In the genomic region with DNA sequence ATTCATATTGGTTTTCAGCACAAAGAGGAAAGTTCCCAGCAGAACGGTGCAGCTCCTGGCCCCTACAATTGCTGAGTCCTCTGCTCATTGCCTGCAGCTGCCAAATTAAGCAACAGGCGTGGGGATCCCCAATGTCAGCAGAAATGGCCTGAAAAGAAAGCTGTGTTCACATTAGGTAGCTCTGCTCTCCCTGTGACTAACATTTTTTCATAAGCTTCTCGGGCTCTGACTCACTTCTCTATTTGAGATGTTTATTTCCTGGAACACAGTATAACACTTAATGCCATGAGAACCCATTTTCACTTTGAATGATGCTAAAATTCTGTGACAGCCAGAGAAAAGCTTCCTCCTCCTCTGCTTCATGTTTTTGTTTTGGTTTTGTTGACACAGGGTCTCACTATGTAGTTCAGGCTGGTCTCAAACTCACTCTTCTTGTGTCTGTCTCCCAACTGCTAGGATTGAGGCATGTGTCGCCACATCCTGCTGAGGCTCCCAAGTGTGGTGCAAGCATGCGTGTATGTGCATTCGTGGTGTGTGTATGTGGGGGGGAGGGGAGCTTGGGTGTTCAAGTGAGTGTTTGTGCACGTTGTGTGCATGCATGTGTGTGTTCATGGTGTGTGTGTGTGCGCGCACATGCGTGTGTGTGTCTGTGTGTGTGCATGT, we compare ENCODE assay signal across 18 mouse cellular contexts. TPM values are rescaled to one million over a fixed set of nuclear protein-coding genes. Genes with fewer than 3 reads are reported as not detected.
DNase-seq lines count a peak whose midpoint lies in the region; ATAC-seq lines count a peak whose summit lies in the region.
"Had no signal": no experiment of that assay in that cellular context is flagged by ENCODE, and none has a peak within 500 bp of the region (broad histone marks: within the 10 kb centered on the region; RNA-seq: fewer than 3 reads in every experiment).

No protein-coding gene starts in this region.

- no peaks in the 10 kb centered on the region for H3K4me1 ChIP-seq in midbrain, embryonic 10.5 days
- H3K4me1 ChIP-seq: heart, embryonic 10.5 days; midbrain, embryonic 12.5 days; neural tube, embryonic 15.5 days had no signal

- no peak overlapping the region for H3K27ac ChIP-seq in midbrain, embryonic 10.5 days (replicated peaks)
- H3K27ac ChIP-seq: heart, embryonic 10.5 days; layer of hippocampus, adult 2 months; midbrain, embryonic 12.5 days; neural tube, embryonic 15.5 days had no signal

- ATAC-seq in common myeloid progenitor, adult 5-6 weeks (replicated peaks; ENCODE audit: low read depth, poor library complexity, severe bottlenecking): peak; percentile 54
- ATAC-seq in neutrophil, adult 5-6 weeks (ENCODE audit: extremely low read depth, insufficient number of reproducible peaks, low FRiP score, poor library complexity, severe bottlenecking): peak; percentile 59
- ATAC-seq: forebrain, postnatal 0 days had no signal

- no peak overlapping the region for H3K4me3 ChIP-seq in midbrain, embryonic 10.5 days
- H3K4me3 ChIP-seq: heart, embryonic 10.5 days; layer of hippocampus, adult 2 months; midbrain, embryonic 12.5 days; neural tube, embryonic 15.5 days had no signal

- H3K36me3 ChIP-seq in midbrain, embryonic 10.5 days: peaks cover 11% of the 10 kb centered on the region

- WGBS in midbrain, embryonic 10.5 days: 79% methylated on average over 10 of the region's 10 CpGs

- DNase-seq in adrenal gland, adult (ENCODE audit: inconsistent age in 2 of 2, low spot score in 1 of 2): peak; percentile 28 to 54
- no peak for DNase-seq in adrenal gland, adult 8-10 months
- peak; percentile 23 for DNase-seq in lung, postnatal 36 days
- no peak for DNase-seq in lung, postnatal 25 days (ENCODE audit: low spot score)
- DNase-seq in heart, adult 8-10 months (ENCODE audit: low spot score): no peak
- DNase-seq in midbrain, embryonic 10.5 days (ENCODE audit: low spot score): no peak
- DNase-seq: cerebellum, adult 11-12 months; forebrain, postnatal 0 days had no signal

- no peaks in the 10 kb centered on the region for H3K27me3 ChIP-seq in midbrain, embryonic 10.5 days (ENCODE audit: low read depth, poor library complexity, severe bottlenecking)
- H3K27me3 ChIP-seq: midbrain, embryonic 12.5 days; neural tube, embryonic 15.5 days had no signal

- H3K9me3 ChIP-seq in midbrain, embryonic 10.5 days (replicated peaks): no peaks in the 10 kb centered on the region
- H3K9me3 ChIP-seq: heart, embryonic 10.5 days; midbrain, embryonic 12.5 days; neural tube, embryonic 15.5 days had no signal

RNA-seq across cellular contexts. Expression of a gene that starts 12.6 kb away (rescaled TPM):
- total RNA-seq in adrenal gland, adult 8-10 months (2022): 100 to 1,000 TPM; 137 to 229 (median 191) TPM
- total RNA-seq in common myeloid progenitor, adult 5-6 weeks (2017): 172 and 173 TPM in 2 replicates
- total RNA-seq in neutrophil, adult 5-6 weeks (2017): 76.4 and 77.9 TPM in 2 replicates
- total RNA-seq in heart, adult 8-10 months (2022): 100 to 1,000 TPM; 662 to 705 (median 698) TPM
- polyA plus RNA-seq in midbrain, embryonic 10.5 days (2016; fragmentation: Nextera tagmentation; extraction: Ambion mirVana): 309 and 339 TPM in 2 replicates

RNA-seq across cellular contexts. Expression of a gene that starts 12.7 kb away (rescaled TPM):
- 100 to 1,000 TPM; 139 to 206 (median 156) TPM for total RNA-seq in adrenal gland, adult 8-10 months (2022)
- 147 and 199 TPM in 2 replicates for total RNA-seq in common myeloid progenitor, adult 5-6 weeks (2017)
- total RNA-seq in neutrophil, adult 5-6 weeks (2017): 68.5 and 70.9 TPM in 2 replicates
- total RNA-seq in heart, adult 8-10 months (2022): 100 to 1,000 TPM; 264 to 310 (median 279) TPM
- polyA plus RNA-seq in midbrain, embryonic 10.5 days (2016; fragmentation: Nextera tagmentation; extraction: Ambion mirVana): 339 and 340 TPM in 2 replicates

RNA-seq across cellular contexts. Expression of a gene that starts 26.1 kb away (rescaled TPM):
- total RNA-seq in adrenal gland, adult 8-10 months (2022): 1 to 10 TPM; 2.5 to 3.5 (median 3.0) TPM
- 0.24 and 4.4 TPM in 2 replicates for total RNA-seq in common myeloid progenitor, adult 5-6 weeks (2017)
- 0.74 and 2.3 TPM in 2 replicates for total RNA-seq in neutrophil, adult 5-6 weeks (2017)
- total RNA-seq in heart, adult 8-10 months (2022): under 1 TPM; 0.38 to 0.63 (median 0.53) TPM
- 7.6 and 8.4 TPM in 2 replicates for polyA plus RNA-seq in midbrain, embryonic 10.5 days (2016; fragmentation: Nextera tagmentation; extraction: Ambion mirVana)

RNA-seq across cellular contexts. Expression of a gene that starts 26.3 kb away (rescaled TPM):
- 10 to 100 TPM; 16.8 to 24.3 (median 22.4) TPM for total RNA-seq in adrenal gland, adult 8-10 months (2022)
- 57.9 and 59.6 TPM in 2 replicates for total RNA-seq in common myeloid progenitor, adult 5-6 weeks (2017)
- total RNA-seq in neutrophil, adult 5-6 weeks (2017): 28.4 and 29.7 TPM in 2 replicates
- 10 to 100 TPM; 10.7 to 13.4 (median 11.9) TPM for total RNA-seq in heart, adult 8-10 months (2022)
- 19.9 and 20.2 TPM in 2 replicates for polyA plus RNA-seq in midbrain, embryonic 10.5 days (2016; fragmentation: Nextera tagmentation; extraction: Ambion mirVana)

RNA-seq across cellular contexts. Expression of a gene that starts 29.9 kb away (rescaled TPM):
- total RNA-seq in adrenal gland, adult 8-10 months (2022): not detected
- total RNA-seq in common myeloid progenitor, adult 5-6 weeks (2017): not detected in 2 replicates
- total RNA-seq in neutrophil, adult 5-6 weeks (2017): not detected in 2 replicates
- not detected for total RNA-seq in heart, adult 8-10 months (2022)
- 0.16 and 0.36 TPM in 2 replicates for polyA plus RNA-seq in midbrain, embryonic 10.5 days (2016; fragmentation: Nextera tagmentation; extraction: Ambion mirVana)
- total RNA-seq: forebrain, postnatal 0 days; layer of hippocampus, adult 2 months had no signal
- polyA plus RNA-seq: C2C12; embryonic facial prominence, embryonic 11.5 days; intestine, embryonic 14.5 days; limb, embryonic 14.5 days had no signal

Comparison
In these comparisons a context has a peak if more than half of its experiments do, and no peak if none do; other contexts are left out.
1. DNase-seq: peak in adrenal gland, adult (2 of 2) and lung, postnatal 36 days (single experiment); none in adrenal gland, adult 8-10 months (single experiment), lung, postnatal 25 days (single experiment), heart, adult 8-10 months (single experiment) and midbrain, embryonic 10.5 days (single experiment).